Mouse (Mus musculus): ENCODE measurements around the gene Fam208a.
A peak's percentile ranks its signal among the peaks of the same experiment; 100 is the strongest.

Gene Fam208a

DNA sequence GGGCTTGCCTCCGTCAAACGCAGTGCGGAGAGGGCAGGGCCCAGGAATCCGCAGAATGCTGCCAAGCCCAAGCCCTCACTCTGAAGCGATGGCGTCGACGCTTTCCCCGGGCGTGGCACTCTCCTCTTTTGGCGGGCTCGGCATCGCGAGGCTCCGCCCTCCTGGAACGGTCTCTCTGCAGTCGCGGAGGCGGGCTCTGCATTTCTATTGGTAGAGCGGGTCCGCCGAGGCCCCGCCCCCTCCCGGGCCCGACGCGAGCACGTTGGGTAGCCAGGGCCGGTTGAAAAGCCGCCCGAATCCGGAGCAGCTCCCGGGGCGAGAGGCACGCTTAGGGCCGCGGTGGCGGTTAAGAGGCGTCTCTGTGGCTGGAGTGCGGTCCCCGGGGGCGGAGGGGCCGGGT lies at the start of gene Fam208a:
Fam208a (plus strand) TSS at position 262 of the 400 bp plus-strand sequence.
- DNase-seq (ENCODE audit: extremely low read depth, low read depth) = peak; percentile 70

DNA sequence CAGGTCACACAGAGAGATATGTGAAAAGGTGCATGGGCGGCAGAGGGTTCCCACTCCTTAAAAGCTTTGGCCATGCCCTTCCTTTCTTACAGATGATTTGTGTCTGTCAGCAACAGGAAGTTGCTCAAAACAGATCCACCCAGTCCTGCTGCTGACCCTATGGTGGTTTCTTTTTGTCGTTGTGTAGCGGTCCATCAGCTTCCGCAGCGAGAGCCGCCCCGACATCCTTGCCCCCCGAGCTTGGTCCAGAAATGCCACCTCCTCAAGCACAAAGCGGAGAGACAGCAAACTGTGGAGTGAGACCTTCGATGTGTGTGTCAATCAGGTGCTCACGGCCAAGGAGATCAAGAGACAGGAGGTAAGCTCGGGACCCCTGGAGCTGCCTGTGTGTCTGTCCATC lies 49.2 kb upstream of the Fam208a start:
- DNase-seq (ENCODE audit: extremely low read depth, low read depth) = no peak

DNA sequence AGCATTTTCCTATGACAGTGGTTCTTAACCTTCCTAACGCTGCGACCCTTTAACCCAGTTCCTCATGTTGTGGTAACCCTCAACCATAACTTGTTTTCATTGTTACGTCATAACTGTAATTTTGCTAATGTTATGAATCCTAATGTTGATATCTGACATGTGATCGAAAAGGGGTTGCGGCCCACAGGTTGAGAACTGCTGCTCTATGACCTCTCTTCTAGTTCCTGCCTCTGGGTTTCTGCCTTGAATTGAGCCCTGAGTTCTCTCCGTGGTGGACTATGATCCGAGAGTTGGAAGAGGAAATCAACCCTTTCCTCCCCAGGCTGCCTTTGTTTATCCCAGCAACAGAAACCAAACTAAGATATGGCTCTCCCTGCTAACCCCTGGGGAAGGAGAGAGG lies 47.2 kb upstream of the Fam208a start:
- DNase-seq (ENCODE audit: extremely low read depth, low read depth) = no peak

DNA sequence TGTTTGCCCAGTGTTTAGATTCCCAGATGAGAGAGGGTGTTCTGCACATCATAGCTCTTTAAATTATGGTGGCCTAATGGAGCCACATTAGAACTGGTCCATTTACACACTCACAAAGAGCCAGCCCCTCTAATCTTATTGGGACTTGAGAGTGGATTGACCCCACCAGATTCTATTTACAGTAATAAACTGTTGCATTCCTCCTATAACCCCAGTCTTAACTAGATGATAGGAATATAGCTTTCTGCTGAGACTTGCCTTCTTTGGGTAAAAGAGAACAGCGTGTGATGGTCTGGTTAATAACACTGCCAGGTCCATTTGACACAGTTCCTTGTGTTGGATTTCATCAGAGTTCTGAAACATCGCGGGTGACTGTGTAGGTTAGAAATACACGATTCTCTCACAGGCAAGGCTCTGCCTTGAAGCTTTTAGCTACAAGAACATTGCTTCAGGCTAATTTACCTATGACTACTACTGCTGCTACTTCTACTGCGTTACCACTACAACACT lies 45.3 kb upstream of the Fam208a start:
- no peak for DNase-seq (ENCODE audit: extremely low read depth, low read depth)

DNA sequence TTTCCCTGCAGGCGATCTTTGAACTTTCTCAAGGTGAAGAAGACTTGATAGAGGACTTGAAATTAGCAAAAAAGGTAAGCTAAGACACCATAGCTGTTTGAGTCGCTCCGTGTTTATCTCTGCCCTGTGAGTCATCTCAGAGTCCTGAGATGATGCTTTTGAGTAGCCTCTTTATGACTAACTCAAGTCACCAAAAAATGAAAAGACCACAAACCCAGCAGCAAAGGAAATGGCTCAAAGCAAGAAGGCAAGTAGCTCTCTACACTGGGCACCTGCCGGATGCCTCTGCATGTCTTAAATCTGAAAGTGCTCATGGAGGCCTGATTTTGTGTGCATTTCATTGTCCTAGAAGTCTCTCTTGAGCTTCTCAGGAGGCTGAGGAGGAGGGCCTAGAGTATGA lies 44.5 kb upstream of the Fam208a start:
- no peak for DNase-seq (ENCODE audit: extremely low read depth, low read depth)

DNA sequence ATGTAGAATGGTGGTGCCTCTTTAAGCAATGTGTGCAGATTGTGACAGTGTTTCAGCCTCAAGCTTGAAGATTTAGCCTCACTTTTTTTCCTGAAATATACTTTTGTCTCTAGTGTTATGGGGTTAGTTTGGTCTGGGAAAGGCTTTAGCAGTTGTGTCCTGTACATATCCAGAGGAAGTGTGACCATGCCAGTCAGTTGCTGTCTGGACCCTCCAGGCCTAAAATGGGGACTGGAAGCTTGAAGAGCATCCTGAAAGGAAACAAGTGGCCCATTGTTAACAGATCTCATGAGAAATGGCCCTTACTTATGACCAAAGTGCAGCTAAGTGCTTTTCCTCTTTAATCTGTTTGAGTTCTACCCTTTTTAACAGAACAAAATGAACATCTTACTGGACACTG lies 40.0 kb upstream of the Fam208a start:
- DNase-seq (ENCODE audit: extremely low read depth, low read depth) = no peak

DNA sequence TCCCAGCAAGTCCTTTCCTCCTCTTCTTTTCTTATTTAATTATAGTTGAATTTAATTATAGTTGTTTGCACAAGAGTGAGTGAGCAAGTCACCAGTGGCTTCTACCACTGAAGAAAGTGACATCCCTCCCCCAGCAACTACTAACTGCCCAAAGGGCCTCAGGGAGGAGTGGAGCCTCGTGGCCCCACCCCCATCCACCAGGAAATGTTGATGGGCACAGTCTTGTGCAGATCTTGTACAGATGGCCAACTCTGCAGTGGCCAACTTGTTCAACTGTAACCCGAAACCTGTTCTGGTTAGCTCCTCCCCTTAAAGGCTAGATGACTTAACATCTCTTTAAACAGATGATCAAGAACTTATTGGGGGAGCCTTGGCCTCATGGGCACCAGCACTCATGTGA lies 38.9 kb upstream of the Fam208a start:
- no peak for DNase-seq (ENCODE audit: extremely low read depth, low read depth)

DNA sequence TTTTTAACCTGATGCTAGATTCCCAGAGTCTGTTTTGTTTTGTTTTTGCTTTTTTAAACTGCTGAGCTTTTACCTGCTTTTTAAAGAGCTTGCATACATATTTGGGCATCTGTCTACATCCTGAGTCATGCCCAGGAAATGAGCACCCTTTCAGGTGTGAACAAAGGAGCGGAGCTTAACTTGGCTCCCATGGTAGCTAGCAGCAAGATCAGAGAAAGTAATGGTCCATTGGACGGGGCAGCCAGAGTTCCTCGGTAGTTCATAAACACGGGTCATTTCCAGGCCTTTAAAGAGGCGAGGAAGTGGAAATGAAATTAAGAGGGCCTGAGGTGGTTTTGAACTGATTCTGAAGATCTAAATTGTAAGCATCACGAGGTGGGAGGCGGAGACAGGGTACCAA lies 38.0 kb upstream of the Fam208a start:
- no peak for DNase-seq (ENCODE audit: extremely low read depth, low read depth)

DNA sequence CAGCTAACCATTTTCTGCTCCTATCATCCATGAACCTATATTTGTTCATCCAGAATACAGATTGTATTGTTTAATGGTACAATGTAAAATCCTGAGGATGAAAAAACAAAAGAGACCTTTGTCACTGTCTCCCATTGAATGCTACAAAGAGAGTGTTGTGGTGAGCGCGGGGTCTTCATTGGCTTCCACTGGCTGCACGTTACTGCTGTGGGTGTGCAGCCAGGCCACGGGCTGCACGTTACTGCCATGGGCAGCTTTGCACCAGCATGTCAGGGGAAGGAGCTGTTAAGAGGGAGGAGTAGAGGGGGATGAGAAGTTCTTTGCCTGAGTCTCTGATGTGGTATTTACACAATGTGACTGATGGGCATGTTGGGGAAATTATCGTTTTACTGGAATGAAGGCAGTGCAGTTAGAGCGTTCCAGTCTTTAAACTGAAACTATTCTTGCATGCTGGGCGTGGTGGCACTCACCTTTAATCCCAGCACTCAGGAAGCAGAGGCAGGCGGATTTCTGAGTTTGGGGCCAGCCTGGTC lies 36.8 kb upstream of the Fam208a start:
- DNase-seq (ENCODE audit: extremely low read depth, low read depth) = no peak

DNA sequence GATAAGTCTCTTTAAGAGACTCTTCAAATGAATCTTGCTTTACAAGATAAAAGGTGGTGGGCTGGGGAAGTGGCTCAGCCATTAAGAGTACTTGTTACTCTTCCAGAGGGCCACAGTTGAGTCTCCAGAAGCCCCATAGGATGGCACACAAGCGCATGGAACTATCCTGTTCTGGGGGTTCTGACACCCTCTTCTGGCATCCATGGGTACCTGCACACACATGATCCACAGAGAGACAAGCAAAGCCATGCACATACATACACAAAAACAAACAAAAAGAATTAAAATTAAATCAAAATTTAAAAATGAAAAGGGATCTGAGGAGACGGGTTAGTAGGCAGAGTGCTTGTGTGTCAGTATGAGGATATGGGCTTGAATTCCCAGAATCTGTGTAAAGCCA lies 36.0 kb upstream of the Fam208a start:
- no peak for DNase-seq (ENCODE audit: extremely low read depth, low read depth)

DNA sequence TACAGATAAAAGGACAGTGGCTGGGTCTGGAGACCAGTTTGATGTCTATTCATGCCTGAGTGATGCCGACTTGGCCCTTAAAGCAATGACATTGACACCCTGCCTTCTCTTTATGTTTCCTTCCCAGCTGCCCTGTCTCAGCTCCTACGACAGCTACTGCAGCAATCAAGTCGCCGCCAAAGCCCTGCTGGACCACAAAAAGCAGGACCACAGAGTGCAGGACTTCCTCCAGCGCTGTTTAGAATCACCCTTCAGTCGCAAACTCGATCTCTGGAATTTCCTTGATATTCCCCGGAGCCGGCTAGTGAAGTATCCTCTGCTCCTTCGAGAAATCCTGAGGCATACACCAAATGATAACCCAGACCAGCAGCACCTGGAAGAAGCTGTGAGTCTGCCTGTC lies 34.8 kb upstream of the Fam208a start:
- DNase-seq (ENCODE audit: extremely low read depth, low read depth) = no peak

DNA sequence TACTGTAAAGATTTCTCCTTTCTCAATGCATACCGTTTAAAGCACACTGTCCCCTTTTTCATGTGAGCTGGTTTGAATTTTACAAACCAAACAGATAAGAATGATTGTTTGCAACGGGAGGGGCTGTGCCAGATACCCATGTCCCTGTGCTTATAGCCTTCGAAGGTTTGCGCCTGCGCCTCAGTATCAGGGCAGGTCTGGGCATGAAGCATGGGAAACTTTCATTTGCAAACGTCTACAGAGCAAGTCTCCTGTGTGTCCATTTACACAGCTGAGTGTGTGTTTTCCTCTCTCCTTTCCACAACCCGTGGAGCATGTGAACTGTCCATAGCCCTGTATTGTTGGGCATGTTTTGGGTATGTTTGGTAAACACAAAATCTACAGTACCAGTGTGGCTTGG lies 32.2 kb upstream of the Fam208a start:
- no peak for DNase-seq (ENCODE audit: extremely low read depth, low read depth)

DNA sequence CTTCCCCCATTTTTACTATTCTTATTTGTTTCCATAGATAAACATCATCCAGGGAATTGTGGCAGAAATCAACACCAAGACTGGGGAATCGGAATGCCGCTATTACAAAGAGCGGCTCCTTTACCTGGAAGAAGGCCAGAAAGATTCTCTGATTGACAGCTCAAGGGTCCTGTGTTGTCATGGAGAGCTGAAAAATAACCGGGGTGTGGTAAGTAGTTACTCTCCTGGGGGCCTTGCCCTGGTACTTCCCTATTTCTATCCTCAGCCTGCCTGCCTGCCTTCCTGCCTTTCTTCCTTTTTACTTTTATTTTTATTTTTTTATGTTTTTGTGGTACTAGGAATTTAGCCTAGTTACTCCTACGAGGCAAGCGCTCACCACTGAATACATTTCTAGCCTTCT lies 31.1 kb upstream of the Fam208a start:
- peak; percentile 68 for DNase-seq (ENCODE audit: extremely low read depth, low read depth)

DNA sequence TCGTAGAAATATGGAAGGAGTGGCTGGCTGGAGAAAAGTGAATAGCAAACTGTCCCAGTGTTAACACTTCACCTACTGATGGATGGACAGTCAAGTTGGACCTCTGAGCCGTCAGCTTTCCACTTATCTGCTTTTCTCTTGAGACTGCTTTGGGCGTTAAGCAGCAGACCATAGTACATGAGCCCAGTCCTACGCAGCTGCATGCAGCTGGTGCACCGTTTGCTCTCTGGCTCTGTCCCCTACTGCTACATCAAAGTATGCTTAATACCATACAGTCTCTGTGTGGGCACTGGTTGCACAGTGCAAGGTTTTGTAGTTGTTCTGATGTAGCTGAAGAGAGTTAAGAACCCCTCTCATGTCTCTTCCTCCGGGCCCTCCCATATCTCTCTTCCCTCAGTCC lies 28.1 kb upstream of the Fam208a start:
- no peak for DNase-seq (ENCODE audit: extremely low read depth, low read depth)

DNA sequence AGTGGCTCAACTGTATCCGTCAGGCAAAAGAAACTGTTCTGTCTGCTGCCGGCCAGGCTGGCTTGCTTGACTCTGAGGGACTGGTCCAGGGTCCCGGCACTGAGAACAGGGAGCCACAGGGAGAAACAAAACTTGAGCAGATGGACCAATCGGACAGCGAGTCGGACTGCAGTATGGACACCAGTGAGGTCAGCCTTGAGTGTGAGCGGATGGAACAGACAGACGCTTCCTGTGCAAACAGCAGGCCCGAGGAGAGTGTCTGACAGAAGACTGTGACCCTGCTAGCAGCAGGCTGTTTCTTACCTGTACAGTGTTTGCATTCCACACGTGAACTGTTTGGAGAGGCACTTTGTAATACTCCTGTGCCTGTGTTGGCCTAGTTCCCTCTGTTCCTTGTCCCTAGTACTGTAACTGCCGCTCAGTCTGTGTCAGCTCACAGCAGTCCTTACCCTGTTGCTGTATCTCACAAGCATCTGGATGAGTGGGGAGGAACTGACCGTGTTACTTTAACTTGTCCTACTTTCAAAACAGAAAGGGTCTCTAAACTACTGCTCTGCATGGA lies 26.8 kb upstream of the Fam208a start:
- DNase-seq (ENCODE audit: extremely low read depth, low read depth) = no peak

DNA sequence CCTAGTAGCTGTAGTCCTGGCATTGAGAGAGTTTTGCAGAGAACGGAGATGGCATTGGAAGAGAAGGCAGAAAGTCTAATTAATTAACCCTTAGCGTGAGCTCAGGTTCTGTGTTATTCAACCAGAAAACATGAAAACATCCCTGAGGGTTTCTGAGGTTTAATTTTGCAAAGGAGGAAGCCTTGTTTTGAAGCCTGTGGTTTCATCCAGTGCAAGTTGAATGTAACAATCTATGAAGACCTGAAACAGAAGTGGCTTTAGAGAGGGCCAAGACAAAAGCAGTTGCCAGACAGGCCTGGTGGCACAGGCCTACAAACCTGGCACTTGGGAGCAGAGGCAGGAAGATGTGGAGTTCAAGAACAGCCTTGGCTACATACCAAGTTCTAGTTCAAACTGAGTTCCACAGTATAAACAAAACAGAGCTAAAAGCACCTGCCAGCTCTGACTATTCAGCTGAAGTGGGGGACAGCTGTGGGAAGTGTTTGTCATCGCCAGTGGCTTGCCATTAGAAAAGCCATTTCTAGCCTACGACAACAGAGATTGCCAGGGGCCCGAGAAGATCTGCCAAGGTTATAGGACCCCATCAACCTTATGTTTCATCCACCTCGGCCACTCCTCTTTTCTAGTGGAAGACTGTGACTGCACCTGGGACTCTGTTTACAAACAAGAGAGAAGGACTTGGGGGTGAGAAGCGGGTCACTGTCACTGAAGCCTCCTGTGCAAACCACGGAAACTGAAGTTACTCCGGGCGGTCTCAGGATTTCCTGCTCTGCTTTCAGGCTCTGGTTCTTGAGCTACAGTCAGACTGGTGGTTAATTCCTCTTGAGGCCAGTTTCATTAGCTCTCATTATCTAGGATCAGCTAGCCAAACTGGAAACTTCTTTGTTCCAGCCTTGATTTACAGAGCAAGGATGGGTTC lies 26.0 kb upstream of the Fam208a start:
- no peak for DNase-seq (ENCODE audit: extremely low read depth, low read depth)

DNA sequence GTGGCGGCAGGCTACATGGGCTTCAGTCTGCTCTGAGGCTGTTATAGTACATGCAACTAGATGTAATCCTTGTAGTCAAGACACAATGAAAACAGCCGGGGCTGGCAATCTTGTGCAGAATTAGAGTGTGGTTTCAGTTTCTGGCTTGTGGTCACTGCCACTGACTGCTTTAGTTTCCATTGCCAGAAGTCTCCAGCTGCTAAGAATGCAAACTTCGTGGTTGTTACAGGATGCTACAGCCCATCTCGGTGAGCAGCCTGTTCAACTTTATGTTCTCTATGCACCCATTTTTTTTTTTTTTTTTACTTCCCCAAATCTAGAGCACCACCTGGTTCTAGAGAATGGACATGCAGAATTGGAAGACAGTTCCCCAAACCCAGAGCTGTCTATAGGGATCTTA lies 23.2 kb upstream of the Fam208a start:
- peak; percentile 32 for DNase-seq (ENCODE audit: extremely low read depth, low read depth)

DNA sequence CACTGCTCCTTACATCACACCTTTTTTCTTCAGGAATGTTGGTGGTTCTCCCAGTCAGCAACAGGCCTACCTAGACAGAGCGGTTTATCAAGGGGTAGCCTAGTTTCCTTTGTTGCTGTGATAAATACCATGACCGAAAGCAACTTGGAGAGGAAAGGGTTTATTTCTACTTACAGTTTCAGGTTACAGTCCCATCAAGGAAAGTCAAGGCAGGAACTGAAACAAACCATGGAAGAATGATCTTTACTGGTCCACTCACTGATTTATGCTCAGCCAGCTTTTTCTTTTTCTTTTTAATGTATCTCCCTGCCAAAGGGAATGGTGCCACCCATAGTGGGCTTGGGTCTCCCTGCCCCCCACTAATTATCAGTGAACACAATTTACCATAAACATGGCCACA lies 22.7 kb upstream of the Fam208a start:
- DNase-seq (ENCODE audit: extremely low read depth, low read depth) = no peak

DNA sequence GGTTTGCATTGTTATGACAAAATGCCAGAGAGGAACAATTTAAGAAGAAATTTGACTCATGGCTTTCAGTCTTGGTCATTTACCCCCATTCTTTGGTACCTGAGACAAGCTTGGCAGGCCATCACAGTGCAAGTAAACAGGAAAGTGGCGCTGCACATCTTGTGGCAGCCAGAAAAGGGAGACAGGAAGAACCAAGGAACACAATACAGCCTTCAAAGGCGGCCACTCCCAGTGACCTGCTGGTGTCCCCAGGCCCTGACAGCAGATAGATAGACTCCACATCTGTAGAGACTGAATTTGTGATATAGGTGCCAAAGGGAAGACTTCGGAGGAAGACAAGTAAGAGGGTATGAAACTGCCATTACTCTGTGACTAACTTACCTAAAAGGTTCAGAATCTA lies 20.4 kb upstream of the Fam208a start:
- no peak for DNase-seq (ENCODE audit: extremely low read depth, low read depth)

DNA sequence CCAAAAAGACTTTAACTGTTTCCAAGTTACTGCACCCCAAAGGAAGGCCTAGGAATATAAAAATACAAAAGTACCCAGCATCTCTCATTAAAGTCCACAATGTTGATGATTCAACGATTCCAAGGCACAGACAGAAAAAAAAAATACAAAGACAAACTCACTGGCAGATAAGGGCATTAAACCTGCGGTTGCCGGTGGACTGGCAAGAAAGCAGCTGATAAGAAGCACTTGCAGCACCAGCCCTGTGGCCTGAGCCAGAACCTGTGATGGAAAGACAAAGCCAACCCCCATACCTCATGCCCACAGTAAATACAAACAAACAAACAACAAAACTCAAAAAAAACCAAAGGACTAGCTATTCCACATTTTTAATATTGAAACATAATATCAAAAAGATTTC lies 19.0 kb upstream of the Fam208a start:
- no peak for DNase-seq (ENCODE audit: extremely low read depth, low read depth)

DNA sequence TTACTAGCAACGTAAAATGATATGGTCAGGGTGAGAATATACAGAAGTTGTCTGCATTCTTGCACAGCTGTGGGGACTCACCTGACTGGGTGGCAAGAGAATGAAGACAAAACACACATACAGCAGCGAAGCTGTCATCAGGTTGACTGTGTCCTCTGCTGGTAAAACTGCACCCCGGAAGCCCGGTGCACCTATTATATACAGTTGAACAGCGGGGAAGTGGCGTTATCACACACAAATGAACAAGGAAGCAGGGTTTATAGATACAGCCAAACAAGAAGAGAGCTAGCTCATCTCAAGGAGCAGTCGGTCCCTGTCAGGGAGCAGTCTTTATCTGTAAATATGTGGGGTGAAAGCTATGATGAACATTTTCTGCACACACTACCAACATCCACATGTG lies 17.1 kb upstream of the Fam208a start:
- no peak for DNase-seq (ENCODE audit: extremely low read depth, low read depth)

DNA sequence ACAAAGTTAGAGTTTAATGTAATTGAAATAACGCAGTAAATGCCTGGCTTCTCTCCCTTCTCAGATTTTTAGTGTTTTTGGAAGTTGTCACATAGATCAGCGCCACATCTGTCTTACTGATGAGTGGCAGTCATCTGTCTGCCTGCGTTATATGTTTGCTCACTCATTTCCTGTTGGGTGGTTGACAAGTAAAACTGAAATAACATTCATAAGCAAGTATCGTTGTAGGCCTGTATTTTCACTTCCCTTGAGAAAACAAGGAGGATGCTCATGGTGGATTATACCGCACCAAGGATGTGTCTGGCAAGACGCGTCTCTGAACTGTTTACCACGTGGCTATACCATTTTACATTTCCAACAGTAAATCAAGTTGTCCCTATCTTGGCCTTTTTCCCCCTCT lies 15.9 kb upstream of the Fam208a start:
- DNase-seq (ENCODE audit: extremely low read depth, low read depth) = no peak

DNA sequence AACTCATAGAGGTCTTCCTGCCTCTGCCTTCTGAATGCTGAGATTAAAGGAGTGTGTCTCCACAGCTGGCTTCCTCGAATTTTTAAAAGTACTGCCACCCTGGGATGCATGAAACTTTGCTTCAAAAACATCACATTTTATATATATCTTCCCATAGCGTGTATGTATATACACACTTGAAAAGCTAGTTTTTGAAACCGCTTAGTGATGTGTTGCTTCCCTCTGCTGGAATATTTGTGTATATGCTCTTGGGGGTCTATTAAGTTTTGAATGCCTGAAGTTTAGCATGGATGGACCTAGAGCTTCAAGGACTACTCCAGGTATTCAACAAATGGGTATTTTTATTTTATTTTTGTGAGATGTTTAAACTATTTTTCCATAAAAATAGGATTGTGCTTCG lies 14.7 kb upstream of the Fam208a start:
- peak; percentile 56 for DNase-seq (ENCODE audit: extremely low read depth, low read depth)
